ENCODE assay signal across 19 mouse cellular contexts in genomic region chr4:53303621-53304289, GRCm38 (mm10).
DNase-seq lines count a peak whose midpoint lies in the region; ATAC-seq and TF ChIP-seq lines count a peak whose summit lies in the region.
"Had no signal": no experiment of that assay in that cellular context is flagged by ENCODE, and none has a peak within 500 bp of the region (broad histone marks: within the 10 kb centered on the region; RNA-seq: fewer than 3 reads in every experiment).

No protein-coding gene starts in this region.

- no peaks in the 10 kb centered on the region for H3K4me1 ChIP-seq in kidney, adult 2 months (ENCODE audit: control insufficient read depth, insufficient read depth, low read length)
- no peaks in the 10 kb centered on the region; the same call in 1 of the 2 replicates for H3K4me1 ChIP-seq in neural tube, embryonic 11.5 days (ENCODE audit: control insufficient read depth, insufficient read depth, low read length)
- peaks cover 11% of the 10 kb centered on the region for H3K4me1 ChIP-seq in neural tube, embryonic 13.5 days (replicated peaks)
- H3K4me1 ChIP-seq: forebrain, embryonic 15.5 days; liver, embryonic 12.5 days; midbrain, embryonic 13.5 days had no signal

- H3K4me3 ChIP-seq in kidney, adult 2 months (ENCODE audit: insufficient read depth, low read depth, low read length), result no peak overlapping the region
- H3K4me3 ChIP-seq in neural tube, embryonic 11.5 days (ENCODE audit: low read depth, low read length), result no peak overlapping the region
- no peak overlapping the region for H3K4me3 ChIP-seq in neural tube, embryonic 13.5 days
- H3K4me3 ChIP-seq: erythroblast, embryonic 14.5 days; forebrain, embryonic 15.5 days; heart, adult 2 months; liver, embryonic 12.5 days; midbrain, embryonic 13.5 days had no signal

- H3K9ac ChIP-seq in neural tube, embryonic 11.5 days (ENCODE audit: low read length), result no peak overlapping the region
- no peak overlapping the region for H3K9ac ChIP-seq in neural tube, embryonic 13.5 days
- H3K9ac ChIP-seq: forebrain, embryonic 15.5 days; liver, embryonic 12.5 days; midbrain, embryonic 13.5 days had no signal

- H3K36me3 ChIP-seq in kidney, adult 2 months (ENCODE audit: control insufficient read depth, insufficient read depth, low read length), result no peaks in the 10 kb centered on the region
- H3K36me3 ChIP-seq in neural tube, embryonic 11.5 days (ENCODE audit: control insufficient read depth, insufficient read depth, low read length), result no peaks in the 10 kb centered on the region
- H3K36me3 ChIP-seq in neural tube, embryonic 13.5 days, result no peaks in the 10 kb centered on the region
- H3K36me3 ChIP-seq: forebrain, embryonic 15.5 days; liver, embryonic 12.5 days; midbrain, embryonic 13.5 days had no signal

- no peaks in the 10 kb centered on the region for H3K27me3 ChIP-seq in kidney, adult 2 months (replicated peaks; ENCODE audit: control insufficient read depth, insufficient read depth, low read length)
- H3K27me3 ChIP-seq in neural tube, embryonic 11.5 days (ENCODE audit: control insufficient read depth, insufficient read depth, low read length), result no peaks in the 10 kb centered on the region
- no peaks in the 10 kb centered on the region for H3K27me3 ChIP-seq in neural tube, embryonic 13.5 days
- H3K27me3 ChIP-seq: CH12.LX; forebrain, embryonic 15.5 days; liver, embryonic 12.5 days; midbrain, embryonic 13.5 days had no signal

- no peak for TF ChIP-seq POLR2A in kidney, adult 2 months (IDR thresholded peaks at IDR 0.05; ENCODE audit: low read depth, low read length)

- 32% methylated on average over 4 of the region's 4 CpGs for whole genome bisulfite sequencing in kidney, adult 2 months
- 31% methylated on average over 4 of the region's 4 CpGs for WGBS in neural tube, embryonic 11.5 days
- 18% methylated on average over 4 of the region's 4 CpGs for WGBS in neural tube, embryonic 13.5 days

- no peak overlapping the region for H3K4me2 ChIP-seq in neural tube, embryonic 11.5 days (ENCODE audit: low read depth)
- no peak overlapping the region for H3K4me2 ChIP-seq in neural tube, embryonic 13.5 days
- H3K4me2 ChIP-seq: forebrain, embryonic 15.5 days; liver, embryonic 12.5 days; midbrain, embryonic 13.5 days had no signal

- ATAC-seq in neural tube, embryonic 11.5 days (ENCODE audit: insufficient read depth, low FRiP score, low TSS enrichment), result peak; percentile 71
- no peak for ATAC-seq in neural tube, embryonic 13.5 days (ENCODE audit: low read depth)
- ATAC-seq in megakaryocyte-erythroid progenitor cell, adult 5-6 weeks (replicated peaks; ENCODE audit: low FRiP score, low TSS enrichment, poor library complexity, severe bottlenecking), result no peak
- ATAC-seq: activated CD4-positive, CD25-positive, alpha-beta regulatory T cell, adult 4 months; forebrain, embryonic 15.5 days; liver, embryonic 12.5 days; midbrain, embryonic 13.5 days had no signal

- no peak overlapping the region; the same call in 1 of the 2 replicates for H3K27ac ChIP-seq in kidney, adult 2 months (ENCODE audit: insufficient read depth, low read depth, low read length)
- H3K27ac ChIP-seq in neural tube, embryonic 11.5 days (ENCODE audit: low read depth, low read length), result peak overlapping the region; percentile 79
- H3K27ac ChIP-seq in neural tube, embryonic 13.5 days (replicated peaks), result peak overlapping the region; percentile 57
- H3K27ac ChIP-seq: forebrain, embryonic 15.5 days; heart, adult 2 months; liver, embryonic 12.5 days; midbrain, embryonic 13.5 days had no signal

- DNase-seq in adrenal gland, postnatal 10 days, result peak; percentile 35
- DNase-seq in adrenal gland, postnatal 36 days, result no peak
- peak; percentile 12 for DNase-seq in kidney, adult 2 months
- no peak for DNase-seq in kidney, postnatal 14 days
- DNase-seq in neural tube, embryonic 11.5 days (ENCODE audit: low spot score), result no peak
- DNase-seq in neural tube, embryonic 10.5 days (ENCODE audit: extremely low spot score, low spot score), result no peak
- DNase-seq: cerebellum, adult 8-10 months; heart, adult 2 months; kidney, postnatal 25 days; right cerebral cortex, postnatal 25 days; thymus, postnatal 14 days had no signal

- H3K9me3 ChIP-seq in neural tube, embryonic 11.5 days (ENCODE audit: control insufficient read depth, low read length), result no peaks in the 10 kb centered on the region
- H3K9me3 ChIP-seq in neural tube, embryonic 13.5 days, result no peaks in the 10 kb centered on the region
- H3K9me3 ChIP-seq: forebrain, embryonic 15.5 days; liver, embryonic 12.5 days; midbrain, embryonic 13.5 days had no signal

- TF ChIP-seq CTCF in kidney, adult 2 months (conservative IDR thresholded peaks at IDR 0.05; ENCODE audit: insufficient read depth, insufficient read length, low read depth, low read length), result no peak

Comparison
In these comparisons a context has a peak if more than half of its experiments do, and no peak if none do; other contexts are left out.
1. DNase-seq: peak in adrenal gland, postnatal 10 days (single experiment) and kidney, adult 2 months (single experiment); none in adrenal gland, postnatal 36 days (0 of 2), kidney, postnatal 14 days (single experiment), neural tube, embryonic 11.5 days (single experiment) and neural tube, embryonic 10.5 days (single experiment).